Mouse (Mus musculus) brain, embryonic 14.5 days (tissue): ENCODE measurements around the gene Htra1. TPM values are rescaled to one million over a fixed set of nuclear protein-coding genes. Genes with fewer than 3 reads are reported as not detected.

Experiments used
- DNase-seq: peaks from one replicate; pipeline ENCODE4 v3.0.0-alpha.2; 2011; ENCODE audit warnings: low read depth
- CTCF ChIP-seq: fragments of 200-500 bp; IDR thresholded peaks from 2 replicates; pipeline ENCODE4 v1.5.1; 2012; ENCODE audit warnings: inconsistent platforms, mild to moderate bottlenecking, moderate library complexity, borderline replicate concordance; ENCODE audit not compliant: insufficient read depth, insufficient read length; ENCODE audit errors: extremely low read depth
- POLR2A ChIP-seq: fragments of 200-500 bp; IDR thresholded peaks from 2 replicates; pipeline ENCODE4 v1.6.1; 2012; ENCODE audit warnings: mild to moderate bottlenecking, inconsistent platforms, borderline replicate concordance; ENCODE audit not compliant: poor library complexity, insufficient read depth, insufficient read length, severe bottlenecking; ENCODE audit errors: extremely low read depth
- polyA plus RNA-seq: library from polyadenylated mRNA; depleted of rRNA; stranded (reverse); fragments of >200 nt; gene quantifications from 2 replicates; pipeline ENCODE4 v1.2.3, GENCODE M21; 2012; rRNA removed

The Htra1 gene
- polyA plus RNA-seq, 1 experiment: 15.9 TPM

- TF ChIP-seq CTCF: no peak
- TF ChIP-seq POLR2A: no peak
- no peak for DNase-seq
Observed at GRCm38 (mm10) chr7:130991174-130991789, 55.4 kb downstream of the Htra1 start.

DNA sequence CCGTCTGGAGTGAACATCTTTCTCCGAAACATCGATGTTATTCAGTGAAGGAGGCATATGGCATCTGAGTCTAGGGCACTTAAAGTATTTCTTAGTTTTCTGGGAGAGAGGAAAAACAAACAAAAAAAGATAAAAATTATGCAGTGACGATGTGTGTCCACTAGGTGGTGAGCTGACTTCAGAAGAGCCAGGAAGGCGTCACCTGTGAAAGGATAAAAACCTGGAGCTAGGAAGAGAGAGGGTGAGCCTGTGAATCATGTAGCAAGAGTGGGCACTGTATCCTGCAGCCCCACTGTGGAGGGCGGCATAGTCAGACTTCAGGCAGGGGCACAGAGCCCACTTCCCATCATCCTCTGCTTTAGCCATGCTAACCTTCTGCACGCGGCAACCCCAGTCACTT lies 58.0 kb downstream of the Htra1 start:
- no peak for DNase-seq
- TF ChIP-seq CTCF: peak; percentile 59
- no peak for TF ChIP-seq POLR2A

DNA sequence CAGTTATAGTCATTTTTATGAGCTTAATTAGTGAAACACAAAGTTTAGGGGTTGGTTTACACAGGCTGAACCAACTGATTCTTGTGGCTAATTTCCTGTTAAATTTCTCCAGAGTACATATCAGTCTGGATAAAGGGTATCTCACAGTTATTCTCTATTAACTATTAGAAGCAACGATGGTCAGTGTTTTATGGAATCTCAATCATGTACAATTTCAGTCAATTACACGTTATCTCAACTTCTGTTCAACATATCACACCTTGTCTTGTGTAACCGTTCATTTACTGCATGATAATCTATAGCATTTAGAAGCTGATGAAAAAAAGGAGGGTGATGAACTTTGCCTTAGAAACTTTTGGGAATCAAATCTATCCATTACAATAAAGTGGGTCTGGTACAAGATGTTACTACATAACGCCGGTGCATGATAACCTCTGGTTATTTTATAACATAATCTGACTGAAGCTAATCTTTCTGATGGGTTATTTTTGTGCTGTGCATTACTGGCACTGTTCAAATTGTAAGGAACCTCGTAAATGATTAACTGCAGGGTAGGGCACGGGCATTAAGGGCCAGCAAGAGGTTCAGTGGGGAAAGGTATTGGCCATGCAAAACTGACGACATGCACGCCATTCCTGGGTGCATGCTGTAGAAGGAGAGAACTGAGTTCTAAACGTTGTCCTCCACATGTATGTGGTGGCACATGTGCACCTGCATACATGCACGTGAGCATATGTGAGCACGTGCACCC lies 66.2 kb downstream of the Htra1 start:
- TF ChIP-seq POLR2A (no peak), CTCF (no peak)
- no peak for DNase-seq

DNA sequence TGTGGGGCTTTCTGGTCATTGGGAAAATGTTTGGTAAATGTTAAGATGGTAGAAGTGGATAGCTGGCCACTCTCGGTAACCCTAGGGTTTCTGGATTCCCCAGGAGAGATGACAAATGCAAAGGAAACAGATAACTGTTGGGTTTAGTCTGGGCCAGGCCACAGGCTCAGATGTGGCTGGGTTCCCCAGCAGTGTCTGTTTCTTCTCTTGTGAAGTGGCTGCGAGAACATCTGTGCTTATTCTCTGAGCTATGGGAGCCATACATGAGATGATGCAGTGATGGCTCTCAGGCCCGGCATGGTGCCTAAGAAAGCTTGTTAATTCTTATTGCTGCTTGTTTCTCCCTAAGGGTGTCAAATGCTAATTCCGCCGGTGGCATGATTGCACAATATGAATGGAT lies 68.2 kb downstream of the Htra1 start:
- TF ChIP-seq POLR2A (no peak), CTCF (no peak)
- DNase-seq: no peak

DNA sequence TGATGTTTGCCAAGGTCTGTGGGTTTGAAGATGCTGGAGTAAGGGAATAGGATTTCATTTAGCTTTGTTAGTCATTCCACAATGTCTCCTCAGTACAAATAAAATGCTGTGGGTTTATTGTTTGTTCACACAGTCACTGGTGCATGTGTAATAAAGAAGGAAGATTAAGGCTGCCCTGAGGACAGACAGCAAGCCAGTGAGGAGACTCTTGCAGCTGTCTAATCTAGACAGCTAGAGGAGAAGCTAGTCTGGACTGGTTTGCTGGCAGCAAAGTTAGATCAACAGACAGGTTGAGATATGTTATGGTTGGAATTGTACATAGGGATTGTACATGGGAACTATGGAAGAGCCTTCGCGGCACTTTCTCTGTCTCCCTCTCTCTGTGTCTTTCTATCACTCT lies 71.3 kb downstream of the Htra1 start:
- no peak for DNase-seq
- no peak for TF ChIP-seq POLR2A
- TF ChIP-seq CTCF: no peak

DNA sequence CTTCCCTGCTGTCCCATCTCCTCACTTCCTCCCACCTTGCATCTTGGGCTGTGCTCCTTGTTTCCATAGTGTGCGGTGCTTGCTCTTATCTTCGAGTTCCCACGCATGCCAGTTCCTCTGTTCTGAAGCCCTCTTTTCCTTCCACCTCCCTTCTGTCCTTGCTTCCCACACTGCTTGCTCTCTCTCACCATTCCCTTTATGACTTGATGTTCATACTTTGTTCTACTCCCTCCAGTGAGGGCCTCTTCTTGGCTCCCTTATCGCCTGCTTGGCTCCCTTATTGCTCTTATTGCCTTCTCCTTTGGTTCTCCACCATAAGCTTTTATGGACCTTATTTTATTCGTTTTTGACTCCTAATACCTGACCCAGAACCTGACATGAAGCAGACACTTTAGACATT lies 73.3 kb downstream of the Htra1 start:
- DNase-seq: no peak
- no peak for TF ChIP-seq POLR2A
- TF ChIP-seq CTCF: no peak

DNA sequence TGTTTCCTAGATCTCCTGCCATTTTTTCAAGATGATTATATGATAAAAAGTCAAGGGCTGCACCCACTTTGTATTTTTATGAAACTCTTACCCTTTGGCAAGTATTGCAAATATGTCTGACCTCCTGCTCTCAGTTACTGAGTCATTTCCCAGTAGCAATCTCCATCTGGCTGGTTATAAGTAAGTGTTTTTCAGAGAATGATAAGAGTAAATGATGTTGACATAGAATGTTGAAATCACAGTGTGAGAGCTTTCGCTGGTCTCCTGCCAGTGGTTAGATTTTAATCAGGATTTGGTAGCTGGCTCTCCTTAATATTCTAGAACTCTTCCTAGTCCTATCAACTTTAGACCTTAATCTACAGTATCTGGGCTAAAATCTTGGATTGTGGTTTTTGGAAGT lies 76.0 kb downstream of the Htra1 start:
- no peak for DNase-seq
- TF ChIP-seq POLR2A (no peak), CTCF (no peak)

- TF ChIP-seq CTCF: no peak
- no peak for TF ChIP-seq POLR2A
- DNase-seq: no peak
Observed at GRCm38 (mm10) chr7:131019181-131019580, 83.3 kb downstream of the Htra1 start.

- DNase-seq: no peak
- TF ChIP-seq POLR2A (no peak), CTCF (no peak)
Observed at GRCm38 (mm10) chr7:131024807-131025206, 88.9 kb downstream of the Htra1 start.

DNA sequence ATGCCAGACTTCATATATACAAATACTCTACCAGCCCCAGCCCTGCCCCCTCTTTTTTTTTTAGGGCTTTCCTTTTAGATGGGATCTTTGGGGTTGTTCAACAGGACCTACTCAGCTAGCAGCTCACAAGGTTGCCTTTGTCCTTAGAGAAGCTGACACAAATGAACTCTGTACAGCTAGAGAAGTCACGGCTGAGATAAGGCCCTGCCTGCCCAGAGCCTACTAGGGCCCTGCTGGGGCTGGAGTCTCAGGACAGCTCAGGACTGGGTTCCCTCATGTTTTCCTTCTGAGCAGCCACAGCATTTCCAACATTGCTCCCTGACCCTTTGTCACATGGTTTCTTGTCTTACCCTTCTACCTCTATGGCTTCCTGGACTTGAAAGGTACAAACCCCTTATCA lies 91.6 kb downstream of the Htra1 start:
- TF ChIP-seq POLR2A (no peak), CTCF (no peak)
- DNase-seq: no peak

DNA sequence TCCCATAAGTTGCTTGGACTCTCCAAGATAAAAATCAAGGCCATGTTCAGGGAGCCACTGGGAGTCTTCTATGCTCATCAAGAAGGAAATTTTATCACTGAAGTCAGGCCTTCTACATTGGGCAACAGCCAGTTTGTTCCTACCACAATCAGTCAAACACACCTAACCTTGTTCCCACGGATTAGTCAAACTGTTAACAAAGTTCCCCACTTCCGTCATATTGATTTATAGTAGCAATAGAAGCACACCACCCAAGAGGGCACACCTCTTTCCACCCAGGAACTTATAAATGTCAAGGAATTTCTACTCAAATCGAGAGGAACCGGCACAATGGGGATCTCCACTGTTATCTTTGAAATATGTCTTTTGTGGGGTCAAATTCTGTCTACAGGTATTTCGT lies 95.8 kb downstream of the Htra1 start, which contains the start of gene Dmbt1:
Gene Dmbt1 (plus strand): TSS at position 299 of the 400 bp plus-strand sequence.
- no peak for DNase-seq
- TF ChIP-seq CTCF (no peak), POLR2A (no peak)

Other genes with a start within 250 kb of the Htra1 start
- not detected in 2 replicates for gene Btbd16, start 162.0 kb upstream of the Htra1 start, polyA plus RNA-seq
- 157 and 203 TPM in 2 replicates for gene Plekha1, start 70.4 kb upstream of the Htra1 start, polyA plus RNA-seq
- 0.01 TPM in 1 of 2 replicates, not detected in the other for gene Dmbt1, start 95.9 kb downstream of the Htra1 start, polyA plus RNA-seq
- not detected in 2 replicates for gene 4933402N03Rik, start 210.2 kb downstream of the Htra1 start, polyA plus RNA-seq
- 0.01 TPM in 2 replicates for gene 5430419D17Rik, start 238.3 kb downstream of the Htra1 start, polyA plus RNA-seq